Mouse (Mus musculus) megakaryocyte, embryonic 14.5 days (primary cell): Measurements from ENCODE around the gene Rbm18.

Experiments used
- FLI1 ChIP-seq: IDR thresholded peaks from 2 replicates; pipeline ENCODE4 v1.6.1; 2012; ENCODE audit warnings: low read length, inconsistent platforms, mixed read lengths
- GATA1 ChIP-seq: IDR thresholded peaks from 3 replicates; pipeline ENCODE4 v1.6.1; 2012; ENCODE audit warnings: mixed read lengths, low read length, inconsistent platforms, borderline replicate concordance

- TF ChIP-seq GATA1, result no peak
- TF ChIP-seq FLI1, result no peak
These were observed 53.6 kb downstream of the Rbm18 start for GRCm38 (mm10) chr2:36082802-36083580.
